Comparison of ENCODE assay signal across 22 mouse cellular contexts in the genomic region with DNA sequence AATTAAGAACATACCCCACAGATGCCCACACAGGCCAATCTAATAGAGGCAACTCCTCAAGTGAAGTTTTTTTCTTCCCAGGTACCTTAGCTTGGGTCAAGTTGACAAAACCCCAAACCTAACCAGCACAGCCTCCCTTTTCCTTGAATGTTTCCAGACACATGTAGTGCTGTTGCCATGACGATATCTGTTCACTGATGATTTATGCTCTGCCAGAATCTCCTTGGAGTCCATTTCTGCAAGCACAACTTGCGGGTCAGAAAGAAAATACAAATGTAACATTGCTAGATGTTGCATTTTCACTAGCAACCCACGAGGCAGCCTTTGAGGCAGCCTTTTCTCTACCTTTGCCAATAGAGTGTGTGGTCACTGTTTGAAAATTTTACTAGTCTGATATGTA. TPM values are rescaled to one million over a fixed set of nuclear protein-coding genes. Genes with fewer than 3 reads are reported as not detected.
A peak's percentile ranks its signal among the peaks of the same experiment; 100 is the strongest.
DNase-seq lines count a peak whose midpoint lies in the region; ATAC-seq and TF ChIP-seq lines count a peak whose summit lies in the region.
"Had no signal": no experiment of that assay in that cellular context is flagged by ENCODE, and none has a peak within 500 bp of the region (broad histone marks: within the 10 kb centered on the region; RNA-seq: fewer than 3 reads in every experiment).

No protein-coding gene starts in this region.

- no peak for TF ChIP-seq CTCF in hindbrain, postnatal 0 days (IDR thresholded peaks at IDR 0.05; ENCODE audit: low read depth)

- no peaks in the 10 kb centered on the region for H3K4me1 ChIP-seq in forebrain, embryonic 14.5 days (ENCODE audit: control insufficient read depth, insufficient read depth, low read length)
- no peaks in the 10 kb centered on the region for H3K4me1 ChIP-seq in forebrain, embryonic 13.5 days
- H3K4me1 ChIP-seq in hindbrain, postnatal 0 days (ENCODE audit: insufficient read depth, low read length): no peaks in the 10 kb centered on the region
- H3K4me1 ChIP-seq in hindbrain, embryonic 10.5 days (replicated peaks): peaks cover 11% of the 10 kb centered on the region; the same call in 1 of the 2 replicates
- H3K4me1 ChIP-seq: hindbrain, embryonic 12.5 days; intestine, embryonic 15.5 days had no signal

- H3K4me3 ChIP-seq in forebrain, embryonic 14.5 days (ENCODE audit: low read depth, low read length): no peak overlapping the region
- no peak overlapping the region for H3K4me3 ChIP-seq in forebrain, embryonic 13.5 days
- H3K4me3 ChIP-seq in hindbrain, postnatal 0 days (ENCODE audit: low read length): no peak overlapping the region
- no peak overlapping the region for H3K4me3 ChIP-seq in hindbrain, embryonic 10.5 days
- H3K4me3 ChIP-seq: embryonic facial prominence, embryonic 10.5 days; erythroblast, embryonic 14.5 days; forebrain, embryonic 10.5 days; heart, adult 2 months; hindbrain, embryonic 12.5 days; intestine, embryonic 15.5 days had no signal

- H3K36me3 ChIP-seq in forebrain, embryonic 14.5 days (ENCODE audit: control insufficient read depth, insufficient read depth, low read length): no peaks in the 10 kb centered on the region
- no peaks in the 10 kb centered on the region for H3K36me3 ChIP-seq in forebrain, embryonic 13.5 days (ENCODE audit: poor library complexity, severe bottlenecking)
- no peaks in the 10 kb centered on the region for H3K36me3 ChIP-seq in hindbrain, postnatal 0 days (ENCODE audit: insufficient read depth, low read length)
- no peaks in the 10 kb centered on the region for H3K36me3 ChIP-seq in hindbrain, embryonic 10.5 days
- H3K36me3 ChIP-seq: embryonic facial prominence, embryonic 10.5 days; forebrain, embryonic 10.5 days; hindbrain, embryonic 12.5 days; intestine, embryonic 15.5 days had no signal

- peak; percentile 20 for DNase-seq in forebrain, embryonic 14.5 days (ENCODE audit: low spot score)
- peak; percentile 61 for DNase-seq in hindbrain, postnatal 0 days (ENCODE audit: low spot score)
- DNase-seq in hindbrain, embryonic 10.5 days (ENCODE audit: low spot score): no peak
- peak; percentile 35 for DNase-seq in NIH3T3 (ENCODE audit: low read depth)
- DNase-seq in embryo, embryonic 11 days: peak; percentile 38
- DNase-seq in gastrocnemius, postnatal 36 days: no peak
- DNase-seq in urinary bladder, postnatal 36 days (ENCODE audit: low spot score in 2 of 2): no peak
- DNase-seq: adrenal gland, postnatal 14 days; cerebellum, adult 18-20 months; cerebellum, postnatal 10 days; heart, adult 2 months; kidney, adult 18-20 months had no signal

- no peak overlapping the region for H3K4me2 ChIP-seq in forebrain, embryonic 14.5 days (ENCODE audit: low read length)
- H3K4me2 ChIP-seq in forebrain, embryonic 13.5 days: no peak overlapping the region
- H3K4me2 ChIP-seq in hindbrain, postnatal 0 days (ENCODE audit: low read depth, low read length): no peak overlapping the region
- H3K4me2 ChIP-seq: heart, embryonic 11.5 days; hindbrain, embryonic 12.5 days; intestine, embryonic 15.5 days had no signal

- intact Hi-C loops in gastrocnemius, postnatal 36 days (cut with DNase I): no loop called here

- WGBS in forebrain, embryonic 14.5 days: 77% methylated on average over 3 of the region's 3 CpGs
- WGBS in forebrain, embryonic 13.5 days: 74% methylated on average over 3 of the region's 3 CpGs
- 35% methylated on average over 3 of the region's 3 CpGs for WGBS in hindbrain, postnatal 0 days
- 85% methylated on average over 3 of the region's 3 CpGs for WGBS in hindbrain, embryonic 10.5 days

- no peak overlapping the region for H3K27ac ChIP-seq in forebrain, embryonic 14.5 days (ENCODE audit: low read depth, low read length)
- H3K27ac ChIP-seq in forebrain, embryonic 13.5 days: no peak overlapping the region
- H3K27ac ChIP-seq in hindbrain, postnatal 0 days: no peak overlapping the region
- H3K27ac ChIP-seq in hindbrain, embryonic 10.5 days: no peak overlapping the region
- H3K27ac ChIP-seq: embryonic facial prominence, embryonic 10.5 days; forebrain, embryonic 10.5 days; heart, adult 2 months; hindbrain, embryonic 12.5 days; intestine, embryonic 15.5 days had no signal

- H3K9ac ChIP-seq in forebrain, embryonic 14.5 days (ENCODE audit: low read length): no peak overlapping the region
- no peak overlapping the region for H3K9ac ChIP-seq in forebrain, embryonic 13.5 days
- H3K9ac ChIP-seq in hindbrain, postnatal 0 days (replicated peaks; ENCODE audit: low read length): no peak overlapping the region
- H3K9ac ChIP-seq: hindbrain, embryonic 12.5 days; intestine, embryonic 15.5 days had no signal

- no peaks in the 10 kb centered on the region for H3K9me3 ChIP-seq in forebrain, embryonic 14.5 days (replicated peaks; ENCODE audit: control insufficient read depth, low read length)
- H3K9me3 ChIP-seq in forebrain, embryonic 13.5 days (replicated peaks): no peaks in the 10 kb centered on the region
- no peaks in the 10 kb centered on the region for H3K9me3 ChIP-seq in hindbrain, postnatal 0 days (ENCODE audit: low read length)
- H3K9me3 ChIP-seq in hindbrain, embryonic 10.5 days: no peaks in the 10 kb centered on the region
- H3K9me3 ChIP-seq: embryonic facial prominence, embryonic 10.5 days; forebrain, embryonic 10.5 days; hindbrain, embryonic 12.5 days; intestine, embryonic 15.5 days had no signal

- ATAC-seq in forebrain, embryonic 14.5 days: no peak
- no peak for ATAC-seq in forebrain, embryonic 13.5 days
- ATAC-seq in hindbrain, postnatal 0 days: no peak
- ATAC-seq: activated CD4-positive, CD25-positive, alpha-beta regulatory T cell, adult 4 months; intestine, embryonic 15.5 days; Patski had no signal

- H3K27me3 ChIP-seq in forebrain, embryonic 14.5 days (replicated peaks; ENCODE audit: control insufficient read depth, insufficient read depth, low read length): no peaks in the 10 kb centered on the region
- no peaks in the 10 kb centered on the region for H3K27me3 ChIP-seq in forebrain, embryonic 13.5 days
- H3K27me3 ChIP-seq in hindbrain, postnatal 0 days (ENCODE audit: insufficient read depth, low read length): no peaks in the 10 kb centered on the region
- H3K27me3 ChIP-seq in hindbrain, embryonic 10.5 days (ENCODE audit: insufficient read depth, poor library complexity, severe bottlenecking): no peaks in the 10 kb centered on the region
- H3K27me3 ChIP-seq: hindbrain, embryonic 12.5 days; intestine, embryonic 15.5 days; Patski had no signal

RNA-seq across cellular contexts. Expression of gene Tmem252, which starts 6.3 kb away (rescaled TPM):
- 0.87 and 0.97 TPM in 2 replicates for polyA plus RNA-seq in forebrain, embryonic 14.5 days (2014; fragmentation: Nextera tagmentation; extraction: Ambion mirVana)
- 0.84 and 0.88 TPM in 2 replicates for polyA plus RNA-seq in forebrain, embryonic 13.5 days (2015; fragmentation: Nextera tagmentation; extraction: Ambion mirVana)
- 0.42 and 0.72 TPM in 2 replicates for total RNA-seq in hindbrain, postnatal 0 days (2014; rRNA removed)
- polyA plus RNA-seq in hindbrain, postnatal 0 days (2015; fragmentation: Nextera tagmentation; extraction: Ambion mirVana): 1.9 and 2.0 TPM in 2 replicates
- polyA plus RNA-seq in hindbrain, embryonic 10.5 days (2016; fragmentation: Nextera tagmentation; extraction: Ambion mirVana): 0.25 and 0.35 TPM in 2 replicates
- total RNA-seq in gastrocnemius, postnatal 36 days (2021): under 1 TPM; 0.12 to 0.13 TPM
- total RNA-seq: MEL had no signal
- polyA plus RNA-seq: activated CD4-positive, CD25-positive, alpha-beta regulatory T cell, adult 4 months; erythroblast, embryonic 14.5 days had no signal

Comparison
In these comparisons a context has a peak if more than half of its experiments do, and no peak if none do; other contexts are left out.
1. DNase-seq: peak in forebrain, embryonic 14.5 days (single experiment), hindbrain, postnatal 0 days (single experiment), NIH3T3 (single experiment) and embryo, embryonic 11 days (single experiment); none in hindbrain, embryonic 10.5 days (single experiment), gastrocnemius, postnatal 36 days (0 of 2) and urinary bladder, postnatal 36 days (0 of 2).